Mouse (Mus musculus): Measurements from ENCODE around the gene Tep1. TPM values are rescaled to one million over a fixed set of nuclear protein-coding genes. Genes with fewer than 3 reads are reported as not detected.

The Tep1 gene
- polyA plus RNA-seq (2012; rRNA removed), result 89.0 and 100 TPM in 2 replicates

DNA sequence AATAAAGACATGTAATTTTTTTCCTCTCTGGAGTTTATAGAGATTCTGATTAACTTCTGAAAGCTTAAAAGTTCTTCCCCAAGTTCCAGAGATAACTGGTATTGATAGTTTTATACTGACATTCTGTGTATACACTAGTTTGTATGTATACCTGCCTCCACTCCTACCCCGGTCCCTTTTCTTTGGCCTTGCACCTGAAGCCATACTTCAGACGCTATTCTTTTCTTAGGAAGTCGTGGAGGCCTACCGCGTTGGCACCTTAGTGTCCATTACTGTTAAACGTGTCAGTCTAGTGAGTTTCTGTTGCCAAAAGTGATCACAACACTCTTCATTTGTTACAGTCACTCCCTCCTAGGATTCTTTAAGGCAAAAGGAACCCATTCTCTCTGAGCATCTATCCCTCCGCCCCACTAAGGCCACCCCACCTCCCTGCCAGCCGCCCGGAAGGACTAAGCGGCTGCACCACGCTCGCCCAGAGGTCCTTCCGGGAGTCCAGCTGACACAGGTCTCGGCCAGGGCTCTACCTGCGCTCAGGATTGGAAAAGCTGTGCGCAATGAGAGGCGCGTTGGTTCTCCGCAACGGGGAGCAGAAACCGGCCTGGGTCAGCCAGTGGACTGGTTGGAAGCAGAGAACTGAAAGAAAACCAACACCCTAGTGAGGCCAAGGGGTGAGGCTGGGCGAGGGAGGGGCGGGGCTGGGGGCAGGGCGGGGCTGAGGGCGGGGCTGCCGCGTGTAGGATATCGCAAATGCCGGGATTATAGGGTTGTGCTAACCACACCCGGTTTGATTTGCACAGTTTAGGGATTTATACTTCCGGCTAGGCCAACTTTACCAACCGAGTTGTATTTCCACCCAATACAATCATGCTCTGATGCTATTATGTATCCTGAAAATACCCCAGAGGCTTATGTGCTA lies at the start of gene Tep1:
Gene Tep1, minus strand, starts transcription at position 672 of the 916 bp plus-strand sequence.

DNA sequence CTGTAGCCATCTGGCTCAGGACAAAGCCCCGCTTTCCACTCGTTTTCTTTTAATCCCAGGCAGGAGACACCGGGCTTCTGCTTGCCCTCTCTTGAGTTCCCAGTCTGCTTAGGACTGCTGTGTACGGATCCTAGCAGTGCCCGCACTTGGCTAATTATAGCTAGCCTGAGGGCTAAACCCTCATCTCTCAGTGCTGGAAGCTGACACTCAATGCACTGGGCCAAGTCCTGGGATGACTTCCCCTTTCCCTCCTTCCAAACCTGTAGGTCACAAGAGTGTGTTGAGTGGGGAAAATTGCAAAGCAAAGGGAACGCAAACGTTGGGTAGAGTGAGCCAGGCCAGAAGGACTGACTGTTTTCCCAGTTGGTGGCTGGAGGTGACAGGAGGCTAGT lies 27.0 kb upstream of the Tep1 start, which contains the start of gene Klhl33:
Gene Klhl33, minus strand, starts transcription at position 134 of the 392 bp plus-strand sequence.

DNA sequence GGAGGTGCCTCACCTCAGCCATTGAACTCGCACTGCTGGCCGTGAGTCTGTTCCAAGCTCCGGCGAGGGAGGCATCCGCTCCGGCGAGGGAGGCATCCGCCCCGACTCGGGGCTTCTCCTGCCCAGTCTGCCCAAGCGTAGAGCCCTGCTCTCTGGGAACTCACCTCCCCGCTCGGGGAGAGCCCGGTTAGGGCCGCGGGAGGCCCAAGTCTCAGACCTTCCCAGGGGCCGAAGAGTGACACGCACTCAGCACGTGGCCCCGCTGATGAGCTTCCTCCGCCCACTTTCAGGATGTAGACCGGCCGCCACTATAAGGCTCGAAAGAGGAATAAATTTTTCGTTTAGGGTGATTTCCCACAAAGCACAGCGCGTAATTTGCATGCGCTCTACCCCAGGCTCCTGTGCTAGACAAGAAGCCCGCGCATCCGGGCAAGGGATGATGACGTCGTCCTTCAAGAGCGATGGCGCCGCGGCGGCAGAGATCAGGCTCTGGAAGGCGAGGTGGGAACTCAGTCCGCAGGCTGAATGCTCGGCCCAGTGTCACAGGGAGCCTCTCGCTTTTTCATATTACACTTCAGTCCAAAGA lies 62.8 kb downstream of the Tep1 start, which contains the start of the genes Ccnb1ip1 and Parp2:
Gene Ccnb1ip1, minus strand, starts transcription at position 246 of the 586 bp plus-strand sequence.
Gene Parp2, plus strand, starts transcription at position 355 of the 586 bp plus-strand sequence.

DNA sequence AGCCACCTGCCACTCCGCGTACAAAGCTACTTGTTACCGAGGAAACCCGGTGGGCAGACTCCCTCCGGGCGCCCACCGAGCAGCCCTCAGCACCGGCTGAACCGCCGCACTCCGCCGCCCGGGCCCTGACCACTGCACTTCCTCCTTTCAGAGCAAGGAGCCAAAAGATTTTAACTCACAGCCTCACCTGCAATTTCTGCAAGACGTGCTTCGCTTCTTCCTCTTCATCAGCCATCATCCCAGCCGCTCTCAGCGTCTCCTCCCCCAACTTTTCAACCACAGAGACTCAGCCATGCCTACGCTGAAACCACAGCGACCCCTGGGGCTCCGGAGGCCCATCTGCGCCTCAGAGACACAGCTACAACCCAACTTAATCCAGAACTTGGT lies 85.1 kb downstream of the Tep1 start, which contains the start of gene Ttc5:
Gene Ttc5, minus strand, starts transcription at position 269 of the 387 bp plus-strand sequence.

Other genes with a start within 250 kb of the Tep1 start
- gene Olfr745, start 231.2 kb downstream of the Tep1 start, polyA plus RNA-seq (2012; rRNA removed), result not detected in 2 replicates
- not detected in 2 replicates for gene Olfr746, start 223.5 kb downstream of the Tep1 start, polyA plus RNA-seq (2012; rRNA removed)
- gene Olfr747, start 177.4 kb downstream of the Tep1 start, polyA plus RNA-seq (2012; rRNA removed), result not detected in 2 replicates
- not detected in 2 replicates for gene Olfr748, start 163.2 kb downstream of the Tep1 start, polyA plus RNA-seq (2012; rRNA removed)
- gene Olfr749, start 125.5 kb downstream of the Tep1 start, polyA plus RNA-seq (2012; rRNA removed), result not detected in 2 replicates
- gene Ttc5, start 85.0 kb downstream of the Tep1 start, polyA plus RNA-seq (2012; rRNA removed), result 18.8 and 24.2 TPM in 2 replicates
- gene Ccnb1ip1, start 62.8 kb downstream of the Tep1 start, polyA plus RNA-seq (2012; rRNA removed), result not detected in 2 replicates
- gene Parp2, start 62.7 kb downstream of the Tep1 start, polyA plus RNA-seq (2012; rRNA removed), result 8.2 and 10.7 TPM in 2 replicates
- gene Klhl33, start 26.9 kb upstream of the Tep1 start, polyA plus RNA-seq (2012; rRNA removed), result 0.62 TPM in 2 replicates
- gene Osgep, start 54.3 kb upstream of the Tep1 start, polyA plus RNA-seq (2012; rRNA removed), result 105 and 129 TPM in 2 replicates
- gene Apex1, start 54.4 kb upstream of the Tep1 start, polyA plus RNA-seq (2012; rRNA removed), result 15.1 and 17.7 TPM in 2 replicates
- 108 and 127 TPM in 2 replicates for gene Pip4p1, start 60.3 kb upstream of the Tep1 start, polyA plus RNA-seq (2012; rRNA removed)
- gene Pnp, start 60.5 kb upstream of the Tep1 start, polyA plus RNA-seq (2012; rRNA removed), result 31.4 and 31.9 TPM in 2 replicates
- 8.0 and 8.9 TPM in 2 replicates for gene Gm49342, start 74.0 kb upstream of the Tep1 start, polyA plus RNA-seq (2012; rRNA removed)
- gene Pnp2, start 85.4 kb upstream of the Tep1 start, polyA plus RNA-seq (2012; rRNA removed), result 6.9 and 7.1 TPM in 2 replicates
- gene Rnase10, start 137.2 kb upstream of the Tep1 start, polyA plus RNA-seq (2012; rRNA removed), result not detected in 2 replicates
- not detected in 2 replicates for gene Rnase9, start 171.3 kb upstream of the Tep1 start, polyA plus RNA-seq (2012; rRNA removed)
- gene Rnase11, start 179.6 kb upstream of the Tep1 start, polyA plus RNA-seq (2012; rRNA removed), result not detected in 2 replicates
- gene Rnase12, start 187.1 kb upstream of the Tep1 start, polyA plus RNA-seq (2012; rRNA removed), result not detected in 2 replicates
- gene Olfr750, start 203.9 kb upstream of the Tep1 start, polyA plus RNA-seq (2012; rRNA removed), result not detected in 2 replicates
- 189 and 208 TPM in 2 replicates for gene Rnase4, start 220.5 kb upstream of the Tep1 start, polyA plus RNA-seq (2012; rRNA removed)
- gene Ang, start 220.6 kb upstream of the Tep1 start, polyA plus RNA-seq (2012; rRNA removed), result 36.2 and 45.6 TPM in 2 replicates
- not detected in 2 replicates for gene Eddm3b, start 243.9 kb upstream of the Tep1 start, polyA plus RNA-seq (2012; rRNA removed)

Measured in colon, adult 2 months (tissue).